Mouse (Mus musculus) CD4-positive naive resting alpha-beta T cell, adult 57 days (primary cell): ENCODE measurements around the gene Eif4e3. TPM values are rescaled to one million over a fixed set of nuclear protein-coding genes. Genes with fewer than 3 reads are reported as not detected.

Experiments used
- total RNA-seq: library from RNA; stranded (reverse); gene quantifications from one replicate; pipeline ENCODE4 v1.2.4, GENCODE M21; 2023

Eif4e3 gene
- total RNA-seq = 11.1 TPM

DNA sequence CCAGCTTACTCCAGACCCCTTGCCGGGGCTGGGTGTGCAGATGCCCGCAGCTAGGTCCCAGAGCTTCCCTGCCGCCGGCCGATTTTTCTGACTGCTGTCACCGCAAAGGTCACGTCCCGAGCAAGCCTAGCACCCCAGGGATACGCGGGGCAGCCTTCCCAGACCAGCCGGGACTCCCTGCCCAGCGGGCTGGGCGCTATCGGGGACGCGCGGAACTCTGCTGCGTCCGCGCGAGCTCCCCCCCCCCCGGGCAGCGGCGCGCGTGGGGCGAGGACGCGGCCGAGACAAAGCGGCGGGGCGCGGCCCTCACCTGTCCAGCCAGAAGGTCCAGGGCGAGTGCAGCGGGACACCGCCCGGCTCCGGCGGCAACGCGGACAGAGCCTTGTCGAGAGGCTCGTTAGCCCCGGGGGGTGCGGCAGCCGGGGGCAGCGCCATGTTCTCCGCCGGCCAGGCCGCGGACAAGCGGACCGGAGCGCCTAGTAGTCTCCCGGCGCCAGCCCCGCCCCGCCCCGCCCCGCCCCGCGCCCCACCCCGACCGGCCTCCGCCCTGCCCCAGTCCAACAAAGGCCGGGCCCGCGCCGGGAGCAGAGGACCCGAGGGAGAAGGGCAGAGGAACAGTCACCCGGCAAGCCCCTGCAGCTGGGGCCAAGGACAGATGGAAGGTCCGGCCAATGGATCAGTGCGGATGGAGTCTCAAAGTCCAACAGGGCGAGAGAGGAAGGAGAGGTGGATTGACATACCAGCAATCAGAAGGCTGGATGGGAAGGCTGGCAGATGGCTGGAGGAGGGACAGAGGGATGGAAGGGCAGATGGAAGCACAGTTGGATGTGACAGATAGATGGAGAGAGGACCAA lies at the start of gene Eif4e3, which contains the start of gene Gm20696:
Eif4e3 (minus strand) TSS at position 454 of the 854 bp plus-strand sequence.
Gm20696 (minus strand) TSS at position 480 of the 854 bp plus-strand sequence.

DNA sequence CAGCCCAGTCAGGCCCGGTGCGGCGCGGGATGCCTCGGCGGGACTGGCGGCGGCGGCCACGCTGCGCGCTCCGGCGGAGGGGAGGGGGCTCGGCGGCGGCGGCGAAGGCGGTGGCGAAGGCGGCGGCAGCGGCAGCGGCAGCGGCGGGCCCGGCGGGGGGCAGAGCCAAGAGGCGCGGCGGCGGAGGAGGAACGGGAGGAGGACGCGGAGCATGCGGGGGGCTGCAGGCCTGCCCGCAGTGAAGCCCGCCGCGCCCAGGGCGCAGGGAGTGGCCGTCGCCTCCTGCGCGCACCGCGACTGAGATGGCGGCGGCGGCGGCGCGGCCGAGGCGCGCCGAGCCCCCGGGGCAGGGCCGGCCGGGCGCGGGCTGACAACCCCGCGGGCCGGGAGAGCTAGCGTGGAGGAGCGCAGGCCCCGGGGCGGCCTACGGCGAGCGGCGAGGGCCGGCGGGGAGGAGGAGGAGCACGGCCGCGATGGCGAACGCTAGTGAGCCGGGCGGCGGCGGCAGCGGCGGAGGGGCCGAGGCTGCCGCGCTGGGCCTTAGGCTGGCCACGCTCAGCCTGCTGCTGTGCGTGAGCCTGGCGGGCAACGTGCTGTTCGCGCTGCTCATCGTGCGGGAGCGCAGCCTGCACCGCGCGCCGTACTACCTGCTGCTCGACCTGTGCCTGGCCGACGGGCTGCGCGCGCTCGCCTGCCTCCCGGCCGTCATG lies 25.8 kb upstream of the Eif4e3 start, which contains the start of gene Gpr27:
Gpr27 (plus strand) TSS at position 474 of the 710 bp plus-strand sequence.

Other genes with a start within 250 kb of the Eif4e3 start
- 871 TPM for gene Foxp1, start 144.1 kb downstream of the Eif4e3 start, total RNA-seq
- gene Gm20696, start within 50 bp of the Eif4e3 start, total RNA-seq = 51.0 TPM
- gene Gpr27, start 25.9 kb upstream of the Eif4e3 start, total RNA-seq = not detected
- not detected for gene Prok2, start 59.6 kb upstream of the Eif4e3 start, total RNA-seq